Mouse (Mus musculus) midbrain, embryonic 12.5 days (tissue): ENCODE data around the gene Vps35l. TPM values are rescaled to one million over a fixed set of nuclear protein-coding genes. Genes with fewer than 3 reads are reported as not detected.

Experiments used
- ATAC-seq: fragments of 200-750 bp; cut with Nextera tagmentation; 2 replicates; pipeline ENCODE4 v1.8.0; 2017; ENCODE audit warnings: low read depth, moderate TSS enrichment, moderate library complexity; ENCODE audit not compliant: low FRiP score
- H3K27ac ChIP-seq: fragments of 300-500 bp; sonication (generic); replicated peaks from 2 replicates; pipeline ENCODE4 v1.5.1; 2016; ENCODE audit warnings: mild to moderate bottlenecking
- H3K27me3 ChIP-seq: fragments of 300-500 bp; sonication (generic); 2 replicates; pipeline ENCODE4 v1.6.1; 2016; ENCODE audit warnings: mild to moderate bottlenecking
- H3K36me3 ChIP-seq: fragments of 300-500 bp; sonication (generic); 2 replicates; pipeline ENCODE4 v1.6.1; 2016
- H3K4me1 ChIP-seq: fragments of 300-500 bp; sonication (generic); 2 replicates; pipeline ENCODE4 v1.6.1; 2016
- H3K4me2 ChIP-seq: fragments of 300-500 bp; sonication (generic); replicated peaks from 2 replicates; pipeline ENCODE4 v1.6.1; 2016; ENCODE audit warnings: mild to moderate bottlenecking, moderate library complexity
- H3K4me3 ChIP-seq: fragments of 300-500 bp; sonication (generic); 2 replicates; pipeline ENCODE4 v1.5.1; 2016; ENCODE audit warnings: mild to moderate bottlenecking
- H3K9ac ChIP-seq: fragments of 300-500 bp; sonication (generic); replicated peaks from 2 replicates; pipeline ENCODE4 v1.6.1; 2016; ENCODE audit warnings: mild to moderate bottlenecking, moderate library complexity
- H3K9me3 ChIP-seq: fragments of 300-500 bp; sonication (generic); 2 replicates; pipeline ENCODE4 v1.6.1; 2016; ENCODE audit warnings: mild to moderate bottlenecking
- WGBS: fragments of 180-500 bp; shearing (Covaris S2); methylation state at CpG from one replicate; pipeline ENCODE4 v1.1.7; 2016; 5-methylcytosine and 5-hydroxymethylcytosine counted together
- polyA plus RNA-seq: library from polyadenylated mRNA; unstranded; fragments of >200 nt; fragmentation: Nextera tagmentation; extraction: Ambion mirVana; gene quantifications from 2 replicates; pipeline ENCODE4 v1.2.1, GENCODE M21; 2016

Gene Vps35l
- polyA plus RNA-seq, 1 experiment from 2014 or later, result 95.3 TPM

DNA sequence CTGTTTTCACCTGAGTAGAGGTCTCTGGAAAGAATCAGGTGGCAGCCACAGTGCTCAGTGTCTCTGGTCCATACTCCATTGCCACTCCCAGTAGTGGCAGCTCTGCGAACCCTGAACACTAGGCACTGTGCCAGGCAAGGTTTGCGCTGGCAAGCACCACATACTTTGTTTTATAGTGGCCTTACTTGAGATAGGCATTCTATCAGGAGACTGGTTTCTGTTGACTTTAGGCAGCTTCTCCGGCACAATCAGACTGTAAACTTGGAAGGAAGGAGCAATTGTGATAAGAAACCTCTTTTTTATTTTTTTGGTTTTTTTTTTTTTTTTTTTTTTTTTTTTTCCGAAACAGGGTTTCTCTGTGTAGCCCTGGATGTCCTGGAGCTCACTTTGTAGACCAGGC is 32.0 kb upstream of the Vps35l start:
- H3K4me3 ChIP-seq, result no peak overlapping the region
- no peaks in the 10 kb centered on the region for H3K27me3 ChIP-seq
- H3K9ac ChIP-seq, result no peak overlapping the region
- no peaks in the 10 kb centered on the region for H3K36me3 ChIP-seq
- H3K27ac ChIP-seq, result no peak overlapping the region
- ATAC-seq, result no peak
- 86% methylated on average over 3 of the region's 4 CpGs for WGBS
- no peak overlapping the region for H3K4me2 ChIP-seq
- no peaks in the 10 kb centered on the region for H3K9me3 ChIP-seq
- H3K4me1 ChIP-seq, result peaks cover 29% of the 10 kb centered on the region

DNA sequence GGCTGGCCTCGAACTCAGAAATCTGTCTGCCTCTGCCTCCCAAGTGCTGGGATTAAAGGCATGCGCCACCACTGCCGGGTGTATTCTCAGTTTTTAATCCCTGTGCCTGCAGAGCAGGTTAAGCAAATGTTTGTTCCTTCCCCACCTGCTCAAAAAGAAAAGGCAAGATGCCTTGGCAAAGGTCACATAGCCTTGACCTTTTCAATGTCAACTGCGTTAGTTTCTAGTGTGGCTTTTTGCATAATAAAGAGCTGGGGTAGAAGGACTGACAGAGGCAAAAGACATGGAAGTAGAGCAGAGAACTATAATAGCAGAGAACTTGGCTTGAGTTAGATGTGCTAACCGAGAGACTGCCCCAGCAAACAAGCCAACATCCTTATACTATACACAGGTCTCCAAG is 29.2 kb upstream of the Vps35l start:
- no peak overlapping the region for H3K4me3 ChIP-seq
- no peak for ATAC-seq
- H3K36me3 ChIP-seq, result peaks cover 10% of the 10 kb centered on the region
- H3K9ac ChIP-seq, result no peak overlapping the region
- peaks cover 18% of the 10 kb centered on the region for H3K4me1 ChIP-seq
- WGBS, result 63% methylated on average over 5 of the region's 5 CpGs
- H3K9me3 ChIP-seq, result no peaks in the 10 kb centered on the region
- no peak overlapping the region for H3K4me2 ChIP-seq
- H3K27ac ChIP-seq, result no peak overlapping the region
- H3K27me3 ChIP-seq, result no peaks in the 10 kb centered on the region

GRCm38 (mm10) chr7:118712228-118713173 is 27.5 kb upstream of the Vps35l start, which contains the start of gene Ccp110:
TSS of gene Ccp110 (plus strand) at chr7:118712552.
- H3K9me3 ChIP-seq, result no peaks in the 10 kb centered on the region
- WGBS, result 1% methylated on average over 48 of the region's 48 CpGs
- ATAC-seq, result peak; percentile 98
- peak within 1 kb of the TSS; percentile 66 for H3K27ac ChIP-seq
- H3K9ac ChIP-seq, result peak within 1 kb of the TSS; percentile 77
- peak within 1 kb of the TSS; percentile 88 for H3K4me3 ChIP-seq
- peaks cover 14% of the 10 kb centered on the region for H3K4me1 ChIP-seq
- peaks cover 17% of the 10 kb centered on the region for H3K36me3 ChIP-seq
- peak within 1 kb of the TSS; percentile 71 for H3K4me2 ChIP-seq
- no peaks in the 10 kb centered on the region for H3K27me3 ChIP-seq

GRCm38 (mm10) chr7:118714873-118715272 is 25.2 kb upstream of the Vps35l start:
- no peak overlapping the region for H3K27ac ChIP-seq

DNA sequence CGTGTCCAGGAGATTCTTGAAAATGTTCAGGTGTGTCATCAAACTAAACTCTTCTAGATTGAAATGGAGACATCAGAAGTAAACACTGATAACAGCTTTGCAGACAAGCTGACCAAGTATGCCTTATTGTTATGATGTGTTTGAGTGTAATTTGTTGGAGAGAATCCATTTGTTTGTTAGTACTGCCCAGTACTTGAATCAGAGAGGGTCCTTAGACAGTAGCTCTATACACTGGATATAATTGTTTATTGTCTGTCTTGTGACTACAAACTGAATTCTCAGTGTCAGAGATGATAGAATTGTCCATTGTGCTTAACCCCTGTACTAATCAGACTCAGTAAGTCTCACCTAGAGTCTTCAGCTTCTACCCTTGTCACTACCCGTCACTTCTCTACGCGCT is 22.0 kb upstream of the Vps35l start:
- no peaks in the 10 kb centered on the region for H3K27me3 ChIP-seq
- no peak overlapping the region for H3K4me3 ChIP-seq
- H3K4me1 ChIP-seq, result peaks cover 11% of the 10 kb centered on the region
- ATAC-seq, result no peak
- H3K27ac ChIP-seq, result no peak overlapping the region
- H3K9me3 ChIP-seq, result no peaks in the 10 kb centered on the region
- H3K9ac ChIP-seq, result no peak overlapping the region
- no peak overlapping the region for H3K4me2 ChIP-seq
- H3K36me3 ChIP-seq, result peaks cover 58% of the 10 kb centered on the region
- WGBS, result 92% methylated on average over 4 of the region's 4 CpGs

More at GRCm38 (mm10) chr7:118714873-118715272, 25.2 kb upstream of the Vps35l start:
- Histone ChIP-seq H3K4me2 (no peak overlapping the region), H3K36me3 (peaks cover 31% of the 10 kb centered on the region), H3K9ac (no peak overlapping the region), H3K27me3 (no peaks in the 10 kb centered on the region), H3K4me3 (no peak overlapping the region), H3K4me1 (peaks cover 14% of the 10 kb centered on the region), H3K9me3 (no peaks in the 10 kb centered on the region)
- WGBS, result 93% methylated on average over 1 of the region's 1 CpGs
- no peak for ATAC-seq

DNA sequence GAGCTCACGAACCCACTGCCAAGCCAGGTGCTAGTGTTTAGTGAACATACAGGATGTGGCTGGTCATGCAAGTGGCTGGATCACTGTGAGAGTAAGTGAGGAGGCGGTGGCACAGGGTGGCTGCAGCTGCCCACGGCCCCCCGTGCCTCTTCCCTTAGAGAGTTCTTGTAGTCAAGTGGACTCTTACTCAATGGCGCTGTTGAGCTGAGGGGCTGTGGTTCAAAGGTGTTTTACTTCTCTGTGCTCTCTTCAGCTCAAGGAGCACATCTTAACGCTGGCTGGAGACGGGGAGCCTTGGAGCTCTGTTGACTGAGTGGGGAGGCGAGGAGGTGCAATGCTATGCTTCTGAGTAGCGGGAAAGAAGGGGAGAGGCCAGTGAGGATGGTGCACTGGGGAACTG is 16.1 kb upstream of the Vps35l start:
- Histone ChIP-seq H3K36me3 (peaks cover 83% of the 10 kb centered on the region), H3K27ac (no peak overlapping the region), H3K4me1 (no peaks in the 10 kb centered on the region), H3K4me3 (no peak overlapping the region), H3K9ac (no peak overlapping the region), H3K27me3 (no peaks in the 10 kb centered on the region), H3K9me3 (no peaks in the 10 kb centered on the region), H3K4me2 (no peak overlapping the region)
- no peak for ATAC-seq
- 94% methylated on average over 9 of the region's 9 CpGs for WGBS

DNA sequence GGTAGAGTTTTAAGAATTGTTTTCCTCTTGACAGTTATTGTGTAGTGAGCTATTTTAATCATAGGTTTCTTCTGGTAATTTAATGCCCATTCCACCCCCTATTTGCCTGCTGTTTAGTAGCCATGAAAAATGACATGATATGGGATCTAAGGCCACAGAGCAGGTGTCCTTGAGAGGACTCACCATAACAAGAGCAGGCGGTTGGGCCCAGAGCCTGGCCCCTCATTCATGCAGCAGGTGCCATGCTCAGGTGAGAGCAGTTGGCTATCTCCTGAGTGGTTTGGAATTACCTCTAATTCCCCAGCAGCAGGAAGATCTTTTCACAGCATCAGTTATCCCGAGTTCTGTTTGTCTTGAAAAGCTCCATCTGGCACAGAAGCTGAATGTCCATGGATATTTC is 14.6 kb upstream of the Vps35l start:
- Histone ChIP-seq H3K4me2 (no peak overlapping the region), H3K27me3 (no peaks in the 10 kb centered on the region), H3K27ac (no peak overlapping the region), H3K9me3 (no peaks in the 10 kb centered on the region), H3K4me1 (no peaks in the 10 kb centered on the region), H3K4me3 (no peak overlapping the region), H3K9ac (no peak overlapping the region), H3K36me3 (peaks cover 90% of the 10 kb centered on the region)
- ATAC-seq, result no peak
- 85% methylated on average over 2 of the region's 2 CpGs for WGBS

DNA sequence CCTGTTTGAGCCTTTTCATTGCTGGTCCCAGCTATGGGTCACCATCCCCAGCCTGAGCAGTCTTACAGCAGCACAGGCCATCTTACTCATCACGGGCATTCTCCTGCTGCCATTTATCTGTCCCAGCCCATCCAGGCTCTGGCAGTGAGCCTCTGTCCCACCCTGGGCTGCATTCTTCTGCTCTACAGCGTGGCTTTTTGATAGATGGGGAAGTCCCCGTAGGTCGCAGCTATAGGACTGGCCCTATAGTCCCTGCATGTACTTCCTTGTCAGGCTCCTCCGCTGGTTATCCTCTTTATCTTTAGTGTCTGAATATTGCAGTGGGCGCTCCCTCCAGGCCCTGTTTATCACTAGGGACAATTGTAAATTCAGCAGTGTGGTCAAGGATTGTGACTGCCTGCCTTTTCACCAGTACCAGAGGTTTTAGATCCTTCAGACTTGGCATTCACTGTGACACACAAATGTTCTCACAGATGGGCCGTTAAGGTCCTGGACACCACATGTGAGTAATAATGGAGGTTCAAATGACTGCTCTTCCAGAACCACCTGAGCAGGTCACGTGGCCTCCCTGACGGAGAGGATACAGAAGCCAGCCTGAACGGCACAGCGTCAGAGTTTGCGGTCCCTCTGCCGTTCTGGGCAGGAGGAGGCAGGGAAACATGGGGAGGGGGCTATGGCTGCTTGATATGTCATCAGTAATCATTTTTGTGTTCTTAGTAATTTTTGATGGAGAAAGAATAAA is 11.0 kb upstream of the Vps35l start:
- 97% methylated on average over 13 of the region's 13 CpGs for WGBS
- H3K36me3 ChIP-seq, result peaks cover 84% of the 10 kb centered on the region
- ATAC-seq, result no peak

GRCm38 (mm10) chr7:118731781-118732180 is 8.2 kb upstream of the Vps35l start:
- Histone ChIP-seq H3K4me2 (no peak overlapping the region), H3K9me3 (no peaks in the 10 kb centered on the region), H3K36me3 (peaks cover 71% of the 10 kb centered on the region), H3K4me3 (no peak overlapping the region), H3K27ac (no peak overlapping the region), H3K9ac (no peak overlapping the region), H3K4me1 (no peaks in the 10 kb centered on the region), H3K27me3 (no peaks in the 10 kb centered on the region)
- ATAC-seq, result no peak
- 90% methylated on average over 3 of the region's 3 CpGs for WGBS

More for the DNA sequence above, 11.0 kb upstream of the Vps35l start:
- no peak overlapping the region for H3K4me3 ChIP-seq
- H3K27me3 ChIP-seq, result no peaks in the 10 kb centered on the region
- H3K4me1 ChIP-seq, result no peaks in the 10 kb centered on the region
- H3K4me2 ChIP-seq, result no peak overlapping the region
- H3K9ac ChIP-seq, result no peak overlapping the region
- H3K27ac ChIP-seq, result no peak overlapping the region
- H3K9me3 ChIP-seq, result no peaks in the 10 kb centered on the region

DNA sequence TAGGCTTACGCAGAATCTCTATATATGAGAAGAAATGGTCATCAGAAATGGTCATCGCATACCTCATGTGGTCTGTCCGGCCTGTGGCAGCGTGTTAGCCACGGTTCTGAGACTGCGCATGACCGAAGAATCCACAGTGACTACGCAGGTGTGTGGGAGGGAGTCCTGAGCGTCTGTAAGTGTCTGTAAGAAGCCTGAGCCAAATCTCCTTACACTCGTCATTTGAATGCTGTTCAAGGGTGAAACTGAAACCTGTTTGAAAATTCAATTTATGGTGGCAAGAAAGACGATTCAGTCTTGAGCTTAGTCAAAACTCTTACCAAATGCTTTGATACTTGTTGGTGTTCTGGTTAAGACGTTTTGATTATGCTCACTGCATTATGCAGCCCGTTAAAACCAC is 6.8 kb upstream of the Vps35l start:
- no peak for ATAC-seq
- H3K36me3 ChIP-seq, result peaks cover 62% of the 10 kb centered on the region
- no peak overlapping the region for H3K4me2 ChIP-seq
- no peaks in the 10 kb centered on the region for H3K27me3 ChIP-seq
- no peak overlapping the region for H3K9ac ChIP-seq
- H3K27ac ChIP-seq, result no peak overlapping the region
- no peaks in the 10 kb centered on the region for H3K9me3 ChIP-seq
- H3K4me3 ChIP-seq, result no peak overlapping the region
- WGBS, result 94% methylated on average over 13 of the region's 13 CpGs
- H3K4me1 ChIP-seq, result no peaks in the 10 kb centered on the region

GRCm38 (mm10) chr7:118738730-118739129 is 1.3 kb upstream of the Vps35l start:
- Histone ChIP-seq H3K4me3 (no peak overlapping the region), H3K4me1 (peaks cover 12% of the 10 kb centered on the region), H3K36me3 (peaks cover 21% of the 10 kb centered on the region), H3K27ac (no peak overlapping the region), H3K9me3 (no peaks in the 10 kb centered on the region), H3K27me3 (no peaks in the 10 kb centered on the region), H3K9ac (no peak overlapping the region), H3K4me2 (no peak overlapping the region)
- no peak for ATAC-seq
- 69% methylated on average over 1 of the region's 1 CpGs for WGBS
